Mouse (Mus musculus): ENCODE measurements around the gene Pla2g2f. TPM values are rescaled to one million over a fixed set of nuclear protein-coding genes. Genes with fewer than 3 reads are reported as not detected.

Gene Pla2g2f
- polyA plus RNA-seq, 1 experiment: not detected

DNA sequence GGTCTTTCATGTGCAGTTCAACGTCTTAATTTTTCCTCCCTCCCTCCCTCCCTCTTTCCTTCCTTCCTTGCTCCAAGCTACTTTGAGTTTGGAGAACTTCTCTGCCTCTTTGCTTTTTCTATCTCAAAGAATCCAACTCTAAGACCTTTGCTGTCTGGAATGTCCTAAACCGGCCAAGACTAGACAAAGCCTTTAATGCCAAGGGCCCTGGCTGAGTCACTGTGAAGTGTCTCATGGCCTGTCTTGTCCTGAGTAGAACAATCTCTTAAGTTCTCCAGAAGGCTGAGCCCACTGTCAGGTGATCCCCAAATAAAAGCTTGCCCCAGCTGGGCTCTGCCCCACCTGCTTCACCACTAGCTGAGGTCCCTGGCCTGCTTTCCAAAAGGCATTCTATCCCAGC, 55.4 kb downstream of the Pla2g2f start:
- Histone ChIP-seq H3K4me1 (ENCODE audit: control insufficient read depth, insufficient read depth, low read length) (0 out of 2 replicates have a peak, but pooled peaks cover 2% of the 10 kb centered on the region), H3K27ac (ENCODE audit: insufficient read depth, low read depth, low read length) (no peak overlapping the region), H3K27me3 (replicated peaks; ENCODE audit: control insufficient read depth, insufficient read depth, low read length) (no peaks in the 10 kb centered on the region), H3K4me3 (ENCODE audit: insufficient read depth, low read depth, low read length) (no peak overlapping the region), H3K36me3 (ENCODE audit: control insufficient read depth, insufficient read depth, low read length) (no peaks in the 10 kb centered on the region)
- 46% methylated on average over 2 of the region's 2 CpGs for WGBS
- no peak for DNase-seq
- TF ChIP-seq POLR2A (IDR thresholded peaks at IDR 0.05; ENCODE audit: low read depth, low read length) (no peak), CTCF (conservative IDR thresholded peaks at IDR 0.05; ENCODE audit: insufficient read depth, insufficient read length, low read depth, low read length) (no peak)

DNA sequence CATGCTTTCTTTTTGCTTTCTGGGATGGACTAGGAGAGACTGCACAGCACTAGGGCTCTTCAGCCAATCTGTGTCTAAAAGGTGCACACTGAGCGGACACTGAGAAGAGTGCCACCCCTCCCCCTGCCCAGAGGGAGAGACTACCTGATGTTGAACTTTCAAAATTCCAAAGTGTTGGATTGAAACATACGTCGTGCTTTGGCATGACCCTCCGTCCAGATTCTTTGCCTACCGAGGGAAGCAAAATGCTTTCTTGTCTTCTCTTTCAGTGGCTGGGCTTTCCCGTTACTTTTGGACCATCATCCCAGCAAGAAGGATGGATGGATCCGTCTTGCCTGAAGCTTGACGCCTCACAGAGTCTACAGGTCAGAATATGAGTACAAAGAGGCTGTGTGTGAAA, 56.3 kb downstream of the Pla2g2f start:
- DNase-seq: no peak
- Histone ChIP-seq H3K4me3 (ENCODE audit: insufficient read depth, low read depth, low read length) (no peak overlapping the region), H3K36me3 (ENCODE audit: control insufficient read depth, insufficient read depth, low read length) (no peaks in the 10 kb centered on the region), H3K27ac (ENCODE audit: insufficient read depth, low read depth, low read length) (no peak overlapping the region), H3K4me1 (ENCODE audit: control insufficient read depth, insufficient read depth, low read length) (0 out of 2 replicates have a peak, but pooled peaks cover 2% of the 10 kb centered on the region), H3K27me3 (replicated peaks; ENCODE audit: control insufficient read depth, insufficient read depth, low read length) (no peaks in the 10 kb centered on the region)
- WGBS: 80% methylated on average over 8 of the region's 8 CpGs
- TF ChIP-seq POLR2A (IDR thresholded peaks at IDR 0.05; ENCODE audit: low read depth, low read length) (no peak), CTCF (conservative IDR thresholded peaks at IDR 0.05; ENCODE audit: insufficient read depth, insufficient read length, low read depth, low read length) (no peak)

Other genes starting within 250 kb of the Pla2g2f start
- gene Vwa5b1, start 121.7 kb downstream of the Pla2g2f start, polyA plus RNA-seq (2012; rRNA removed): 0.08 TPM in 1 of 2 replicates, not detected in the other
- 0.87 and 1.2 TPM in 2 replicates for gene Pla2g2c, start 32.8 kb downstream of the Pla2g2f start, polyA plus RNA-seq (2012; rRNA removed)
- 5.6 and 6.8 TPM in 2 replicates for gene Ubxn10, start 20.5 kb downstream of the Pla2g2f start, polyA plus RNA-seq (2012; rRNA removed)
- gene Pla2g2d, start 18.1 kb upstream of the Pla2g2f start, polyA plus RNA-seq (2012; rRNA removed): 0.64 and 8.4 TPM in 2 replicates
- gene Pla2g5, start 105.9 kb upstream of the Pla2g2f start, polyA plus RNA-seq (2012; rRNA removed): 63.0 and 66.1 TPM in 2 replicates
- not detected in 2 replicates for gene Gm13030, start 116.3 kb upstream of the Pla2g2f start, polyA plus RNA-seq (2012; rRNA removed)
- 0.11 TPM in 1 of 2 replicates, not detected in the other for gene Pla2g2e, start 120.3 kb upstream of the Pla2g2f start, polyA plus RNA-seq (2012; rRNA removed)
- gene Otud3, start 156.3 kb upstream of the Pla2g2f start, polyA plus RNA-seq (2012; rRNA removed): 8.3 and 8.4 TPM in 2 replicates
- 126 and 171 TPM in 2 replicates for gene Rnf186, start 209.5 kb upstream of the Pla2g2f start, polyA plus RNA-seq (2012; rRNA removed)
- 19.6 and 22.4 TPM in 2 replicates for gene Tmco4, start 215.3 kb upstream of the Pla2g2f start, polyA plus RNA-seq (2012; rRNA removed)

Measured in kidney, adult 2 months (tissue).